Mouse (Mus musculus): ENCODE measurements around the gene Carmil1.

- TF ChIP-seq CTCF (IDR thresholded peaks at IDR 0.05; ENCODE audit: low read depth, low read length) (no peak), POLR2A (IDR thresholded peaks at IDR 0.05; ENCODE audit: extremely low read depth, insufficient read depth, low read length) (no peak)
These were observed 123.0 kb downstream of the Carmil1 start for GRCm38 (mm10) chr13:24157560-24158011.

Measured in liver, adult 2 months (tissue).